Mouse (Mus musculus) bone marrow, adult 2 months (tissue): ENCODE measurements around the gene Ssc5d. TPM values are rescaled to one million over a fixed set of nuclear protein-coding genes. Genes with fewer than 3 reads are reported as not detected.

Source experiments
- H3K27ac ChIP-seq: fragments of 200-500 bp; 2 replicates; pipeline ENCODE4 v1.5.1; 2012; ENCODE audit warnings: low read depth, mild to moderate bottlenecking, control low read depth, inconsistent platforms, low read length; ENCODE audit not compliant: control insufficient read depth, poor library complexity, insufficient read depth
- H3K4me1 ChIP-seq: fragments of 200-500 bp; 2 replicates; pipeline ENCODE4 v1.6.1; 2011; ENCODE audit warnings: low read length; ENCODE audit not compliant: control insufficient read depth, insufficient read depth
- H3K4me3 ChIP-seq: fragments of 200-500 bp; replicated peaks from 2 replicates; pipeline ENCODE3; 2011; ENCODE audit warnings: mild to moderate bottlenecking, low read depth, low read length, control low read depth; ENCODE audit not compliant: control insufficient read depth
- CTCF ChIP-seq: fragments of 200-500 bp; IDR thresholded peaks from 2 replicates; pipeline ENCODE4 v1.5.1; 2011; ENCODE audit warnings: low read length, control low read depth; ENCODE audit not compliant: control insufficient read depth, insufficient read depth
- POLR2A ChIP-seq: fragments of 200-500 bp; IDR thresholded peaks from 2 replicates; pipeline ENCODE4 v1.6.1; 2011; ENCODE audit warnings: low read depth, mild to moderate bottlenecking, control low read depth, low read length, borderline replicate concordance; ENCODE audit not compliant: control insufficient read depth
- WGBS: fragments of 180-500 bp; shearing (Covaris S2); methylation state at CpG from one replicate; pipeline ENCODE4 v1.1.7; 2018; 5-methylcytosine and 5-hydroxymethylcytosine counted together
- polyA plus RNA-seq: library from polyadenylated mRNA; stranded (reverse); fragments of >200 nt; gene quantifications from 2 replicates; pipeline ENCODE4 v1.2.4, GENCODE M21; 2011; ENCODE audit warnings: low replicate concordance; ENCODE audit not compliant: missing spikeins, insufficient read depth, insufficient read length

The Ssc5d gene
- polyA plus RNA-seq, 1 experiment, result 0.70 TPM

DNA sequence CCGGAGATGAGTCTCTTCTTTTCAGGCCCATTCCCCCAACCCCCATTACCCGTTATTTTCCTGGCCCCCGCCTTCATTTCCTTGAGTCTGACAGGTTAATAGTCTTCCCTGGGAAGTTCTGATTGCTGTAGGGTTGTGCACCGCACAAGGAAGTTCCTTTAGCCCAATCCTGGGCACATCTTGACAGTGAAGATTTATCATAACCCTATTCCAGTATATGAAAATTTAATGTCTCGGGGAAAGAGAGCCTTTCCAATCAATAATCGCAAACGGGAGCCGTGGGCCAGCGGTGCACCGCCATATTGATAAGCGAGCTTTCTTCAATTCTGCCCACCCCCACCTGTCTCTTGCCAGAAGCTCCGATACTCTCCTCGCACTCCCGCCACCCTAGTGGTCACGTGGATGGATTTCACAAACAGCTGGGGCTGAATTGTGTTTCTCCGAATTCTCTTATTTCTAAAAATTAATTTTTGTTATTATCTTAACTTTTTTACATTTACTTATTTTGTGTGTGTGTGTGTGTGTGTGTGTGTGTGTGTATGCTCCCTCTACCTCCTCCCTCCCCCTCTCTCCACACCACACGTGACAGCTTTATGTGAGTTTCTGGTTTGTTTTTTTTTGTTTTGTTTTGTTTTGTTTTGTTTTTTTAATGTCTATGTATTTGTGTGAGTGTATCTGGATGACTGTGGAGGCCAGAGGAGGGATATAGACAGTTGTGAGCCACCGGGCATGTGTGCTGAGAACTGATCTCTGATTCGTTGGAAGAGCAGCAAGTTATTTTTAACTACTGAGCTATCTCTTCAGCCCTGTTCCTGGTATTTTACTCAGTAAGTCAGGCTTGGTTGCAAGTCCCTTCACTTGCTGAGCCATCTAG is 25.7 kb upstream of the Ssc5d start:
- H3K4me1 ChIP-seq, result no peaks in the 10 kb centered on the region
- TF ChIP-seq POLR2A (no peak), CTCF (no peak)
- H3K4me3 ChIP-seq, result no peak overlapping the region
- 7% methylated on average over 19 of the region's 19 CpGs for WGBS
- H3K27ac ChIP-seq, result no peak overlapping the region

DNA sequence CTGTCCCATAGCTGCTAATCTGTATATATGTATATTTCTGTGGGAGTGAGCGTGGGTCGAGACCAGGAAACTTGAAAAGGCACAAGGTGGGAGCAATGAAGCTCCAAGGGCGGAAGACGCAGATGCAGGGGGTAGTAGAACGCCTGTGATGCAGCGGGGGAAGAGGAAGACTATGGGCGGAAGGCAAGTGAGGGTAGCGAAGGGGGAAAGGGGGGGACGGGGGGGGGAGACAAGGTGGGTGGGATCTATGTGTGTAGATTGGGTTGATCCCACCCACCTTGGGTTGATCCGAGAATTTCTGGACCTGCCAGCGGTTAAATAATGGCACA is 25.1 kb upstream of the Ssc5d start:
- Histone ChIP-seq H3K27ac (no peak overlapping the region), H3K4me1 (no peaks in the 10 kb centered on the region), H3K4me3 (no peak overlapping the region)
- no peak for TF ChIP-seq CTCF
- TF ChIP-seq POLR2A, result no peak
- WGBS, result 31% methylated on average over 11 of the region's 11 CpGs

DNA sequence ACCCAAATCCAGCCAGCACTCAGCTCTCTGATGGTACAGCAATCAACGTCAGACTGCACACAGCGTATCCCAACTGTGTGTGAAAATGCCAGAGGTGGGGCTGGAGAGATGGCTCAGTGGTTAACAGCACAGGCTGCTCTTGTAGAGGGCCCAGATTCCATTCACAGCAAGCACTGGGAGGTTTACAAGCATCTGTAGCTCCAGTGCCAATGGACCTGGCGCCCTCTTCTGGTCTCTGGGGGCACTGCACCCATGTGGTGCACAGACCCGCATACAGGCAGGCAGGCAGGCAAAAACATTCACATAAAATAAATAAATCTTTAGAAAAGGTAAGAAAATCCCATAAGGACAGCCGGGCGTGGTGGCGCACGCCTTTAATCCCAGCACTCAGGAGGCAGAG is 24.4 kb upstream of the Ssc5d start:
- H3K4me3 ChIP-seq, result no peak overlapping the region
- WGBS, result 75% methylated on average over 8 of the region's 8 CpGs

DNA sequence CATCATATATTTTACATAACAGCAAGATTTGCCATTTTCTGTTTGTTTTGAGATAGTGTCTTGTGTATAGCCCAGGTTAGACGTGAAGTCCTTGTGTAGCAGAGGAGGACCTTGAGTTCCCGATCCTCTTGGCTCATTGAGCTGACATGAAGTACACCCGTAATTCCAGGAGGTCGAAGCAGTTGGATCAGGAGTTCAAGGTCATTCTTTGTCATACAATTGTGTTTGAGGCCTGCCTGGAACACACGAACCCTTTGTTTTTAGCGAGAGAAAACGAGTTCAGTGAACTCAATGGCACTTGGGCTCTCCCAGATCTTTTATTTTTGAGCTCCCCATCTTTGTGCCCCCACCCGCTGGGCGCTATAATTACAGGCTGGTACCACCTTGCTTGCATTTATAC is 23.2 kb upstream of the Ssc5d start:
- 85% methylated on average over 9 of the region's 9 CpGs for WGBS
- H3K4me3 ChIP-seq, result no peak overlapping the region
- TF ChIP-seq POLR2A (no peak), CTCF (no peak)
- H3K4me1 ChIP-seq, result no peaks in the 10 kb centered on the region
- no peak overlapping the region for H3K27ac ChIP-seq

More for the DNA sequence above, 24.4 kb upstream of the Ssc5d start:
- H3K27ac ChIP-seq, result no peak overlapping the region
- peak; percentile 67 for TF ChIP-seq CTCF
- no peak for TF ChIP-seq POLR2A
- no peaks in the 10 kb centered on the region for H3K4me1 ChIP-seq

DNA sequence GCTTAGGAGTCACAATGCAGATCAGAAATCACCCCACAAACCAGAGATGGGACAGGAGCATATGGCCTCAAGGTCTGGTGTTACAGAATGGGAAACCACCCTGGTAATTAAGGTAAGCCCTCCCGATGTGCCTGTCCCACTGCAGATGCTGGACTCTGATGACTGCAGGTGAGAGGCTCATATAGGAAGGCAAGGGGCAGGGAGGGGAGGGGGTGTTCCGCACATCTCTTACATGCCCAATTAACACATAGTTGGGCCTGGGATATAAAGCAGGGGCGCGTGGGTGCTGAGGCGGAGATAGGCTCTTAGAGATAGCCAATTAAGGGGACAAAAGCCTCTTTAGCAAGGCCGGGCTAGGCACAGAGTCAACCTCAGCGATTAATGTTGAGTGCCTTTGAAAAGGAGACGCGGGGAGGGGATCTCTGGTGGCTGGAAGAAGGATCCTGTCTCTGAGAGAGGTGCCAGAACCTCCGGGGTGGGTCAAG is 19.1 kb upstream of the Ssc5d start, which contains the start of gene Gm36210:
Gene Gm36210, minus strand, starts transcription at position 51 of the 485 bp plus-strand sequence.
- 82% methylated on average over 10 of the region's 10 CpGs for WGBS

DNA sequence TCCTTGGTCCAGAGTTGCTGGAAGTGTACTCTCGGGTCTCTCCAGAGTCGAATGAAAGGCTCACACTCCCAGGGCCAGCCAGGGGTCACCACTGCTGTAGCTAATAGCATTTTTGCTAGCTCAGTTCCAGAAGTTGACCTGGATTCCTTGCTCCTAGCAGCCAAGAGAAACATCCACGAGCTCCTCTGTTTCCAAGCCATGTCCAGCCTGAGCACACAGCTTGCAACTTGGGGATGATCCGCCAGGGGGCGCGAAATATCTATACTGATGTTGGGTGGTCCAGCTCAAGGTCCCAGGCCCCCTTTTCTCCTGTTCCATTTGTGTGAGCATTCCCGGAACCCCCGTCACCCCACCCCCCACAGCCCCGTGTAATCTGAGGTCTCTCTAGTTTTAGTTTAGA is 14.0 kb upstream of the Ssc5d start:
- 60% methylated on average over 9 of the region's 9 CpGs for WGBS
- TF ChIP-seq CTCF (peak; percentile 39; the same call in 1 of the 2 replicates), POLR2A (no peak)

More for the DNA sequence above, 19.1 kb upstream of the Ssc5d start, which contains the start of gene Gm36210:
- TF ChIP-seq CTCF (no peak), POLR2A (no peak)
- H3K4me3 ChIP-seq, result no peak within 1 kb of the TSS
- no peak within 1 kb of the TSS for H3K27ac ChIP-seq
- no peaks in the 10 kb centered on the region for H3K4me1 ChIP-seq

DNA sequence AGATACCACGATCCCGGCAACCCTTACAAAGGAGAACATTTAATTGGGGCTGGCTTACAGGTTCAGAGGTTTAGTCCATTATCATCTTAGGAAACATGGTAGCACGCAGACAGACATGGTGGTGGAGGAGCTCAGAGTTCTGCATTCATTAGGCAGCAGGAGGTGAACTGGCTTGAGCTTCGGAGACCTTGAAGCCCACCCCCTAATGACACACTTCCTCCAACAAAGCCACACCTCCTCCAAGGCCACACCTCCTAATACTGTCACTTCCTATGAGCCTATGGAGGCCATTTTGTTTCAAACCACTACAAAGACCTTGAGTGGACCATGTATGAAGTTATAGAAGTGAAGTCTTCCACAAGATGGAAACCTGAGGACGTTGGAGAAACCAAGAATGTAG is 13.3 kb upstream of the Ssc5d start:
- Histone ChIP-seq H3K27ac (no peak overlapping the region), H3K4me1 (peaks cover 2% of the 10 kb centered on the region), H3K4me3 (no peak overlapping the region)
- TF ChIP-seq POLR2A (no peak), CTCF (no peak)
- 74% methylated on average over 5 of the region's 5 CpGs for WGBS

More for the DNA sequence above, 14.0 kb upstream of the Ssc5d start:
- Histone ChIP-seq H3K27ac (no peak overlapping the region), H3K4me1 (peaks cover 2% of the 10 kb centered on the region), H3K4me3 (no peak overlapping the region)

DNA sequence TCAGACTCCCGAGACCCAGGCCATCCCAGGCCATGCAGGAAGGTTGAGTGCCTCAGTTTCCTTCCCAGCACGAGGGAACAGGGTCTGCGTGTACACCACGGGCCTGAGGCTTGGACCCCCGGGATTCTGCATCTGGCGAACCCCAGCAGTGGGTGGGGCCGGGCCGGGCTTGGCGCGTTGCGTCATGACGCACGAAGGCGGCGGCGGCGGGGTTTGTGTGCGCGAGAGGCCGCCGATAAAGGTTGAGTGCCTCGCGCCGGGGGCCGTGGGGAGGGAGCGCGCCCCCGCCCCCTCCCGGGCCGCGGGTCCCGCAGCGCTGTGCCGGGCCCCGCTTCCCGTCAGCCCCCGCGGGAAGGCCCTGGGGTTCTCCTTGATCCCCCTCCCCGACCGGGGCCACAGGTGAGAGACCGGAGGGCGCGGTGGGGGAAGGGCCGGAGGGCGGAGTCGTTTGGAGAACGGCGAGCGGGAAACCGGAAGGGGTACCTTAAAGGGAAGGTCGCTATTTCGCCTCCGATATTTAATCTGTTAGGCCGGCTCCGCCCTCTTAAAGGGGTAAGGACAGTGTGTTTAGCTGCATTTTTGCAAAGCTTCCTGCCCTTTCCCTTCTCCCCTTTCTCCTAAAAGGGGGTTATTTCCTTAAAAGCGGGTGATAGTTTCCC is 10.4 kb upstream of the Ssc5d start, which contains the start of gene Zfp628:
Gene Zfp628, plus strand, starts transcription at position 211 of the 659 bp plus-strand sequence.
- under 1% methylated on average over 56 of the region's 56 CpGs for WGBS
- H3K4me3 ChIP-seq, result peak within 1 kb of the TSS; percentile 99
- H3K4me1 ChIP-seq, result peaks cover 2% of the 10 kb centered on the region
- peak within 1 kb of the TSS; percentile 93 for H3K27ac ChIP-seq
- TF ChIP-seq CTCF, result no peak
- peak; percentile 81; the same call in 1 of the 2 replicates for TF ChIP-seq POLR2A
